Mouse (Mus musculus) embryo, embryonic 11.5 days (tissue): ENCODE data around the gene Carf.
A peak's percentile ranks its signal among the peaks of the same experiment; 100 is the strongest.
"Not testable (repeated sequence)": the region's sequence is repeated elsewhere in the genome, so short reads cannot be mapped to it uniquely, and the experiment has no call there.

Experiments
- DNase-seq: peaks from one replicate; pipeline ENCODE4 v3.0.0-alpha.2; 2012; ENCODE audit warnings: low read depth, low spot score

The Carf gene

GRCm38 (mm10) chr1:60098024-60098781 lies at the start of gene Carf, which contains the start of gene Wdr12:
Carf (plus strand) TSS chr1:60098247.
Wdr12 (minus strand) TSS chr1:60098645.
- peak; percentile 93 for DNase-seq

- no peak for DNase-seq
Measured at GRCm38 (mm10) chr1:60054659-60055058, 43.4 kb upstream of the Carf start.

- no peak for DNase-seq
Measured at GRCm38 (mm10) chr1:60056310-60056709, 41.7 kb upstream of the Carf start.

GRCm38 (mm10) chr1:60070725-60071124 lies 27.3 kb upstream of the Carf start:
- not testable (repeated sequence) for DNase-seq

- no peak for DNase-seq
Measured at GRCm38 (mm10) chr1:60074935-60075334, 23.1 kb upstream of the Carf start.

GRCm38 (mm10) chr1:60075590-60075989 lies 22.5 kb upstream of the Carf start:
- no peak for DNase-seq

- no peak for DNase-seq
Measured at GRCm38 (mm10) chr1:60076411-60076810, 21.6 kb upstream of the Carf start.

- no peak for DNase-seq
Measured at GRCm38 (mm10) chr1:60096572-60097276, 1.3 kb upstream of the Carf start.

- peak; percentile 61 for DNase-seq
Measured at GRCm38 (mm10) chr1:60097277-60098023, 597 bp upstream of the Carf start.

- DNase-seq: no peak
Measured at GRCm38 (mm10) chr1:60098839-60099238, 792 bp downstream of the Carf start.

GRCm38 (mm10) chr1:60104582-60104981 lies 6.5 kb downstream of the Carf start:
- DNase-seq: no peak

- no peak for DNase-seq
Measured at GRCm38 (mm10) chr1:60117721-60118455, 19.8 kb downstream of the Carf start.

GRCm38 (mm10) chr1:60137346-60137745 lies 39.3 kb downstream of the Carf start:
- no peak for DNase-seq

- DNase-seq: peak; percentile 7
Measured at GRCm38 (mm10) chr1:60152700-60153099, 54.7 kb downstream of the Carf start.

- no peak for DNase-seq
Measured at GRCm38 (mm10) chr1:60156651-60157050, 58.6 kb downstream of the Carf start.

- DNase-seq: peak; percentile 13
Measured at GRCm38 (mm10) chr1:60158411-60158810, 60.4 kb downstream of the Carf start.

- no peak for DNase-seq
Measured at GRCm38 (mm10) chr1:60163676-60164075, 65.6 kb downstream of the Carf start.

- no peak for DNase-seq
Measured at GRCm38 (mm10) chr1:60169626-60170025, 71.6 kb downstream of the Carf start.

- DNase-seq: no peak
Measured at GRCm38 (mm10) chr1:60170251-60170650, 72.2 kb downstream of the Carf start.

GRCm38 (mm10) chr1:60173119-60173518 lies 75.1 kb downstream of the Carf start:
- no peak for DNase-seq

- not testable (repeated sequence) for DNase-seq
Measured at GRCm38 (mm10) chr1:60177814-60178213, 79.8 kb downstream of the Carf start.
